8 mouse cellular contexts compared by ENCODE assay signal in the genomic region with DNA sequence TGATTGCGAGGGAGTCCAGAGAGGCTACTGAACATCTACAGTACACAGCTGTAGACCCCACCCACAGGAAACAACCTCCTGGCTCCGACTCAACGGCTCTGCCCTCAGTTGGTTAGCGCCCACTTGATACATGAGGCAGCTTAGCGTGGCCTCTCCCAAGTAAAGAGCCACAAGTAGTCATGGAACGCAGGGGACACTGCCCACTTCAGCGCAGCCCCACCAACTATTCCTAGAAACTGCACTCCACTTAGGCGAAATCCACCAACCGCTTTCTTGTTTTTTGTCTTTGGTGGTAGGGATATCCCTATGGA. TPM values are rescaled to one million over a fixed set of nuclear protein-coding genes. Genes with fewer than 3 reads are reported as not detected.
DNase-seq lines count a peak whose midpoint lies in the region; ATAC-seq and TF ChIP-seq lines count a peak whose summit lies in the region.

No protein-coding gene starts in this region.

- 19% methylated on average over 9 of the region's 9 CpGs for WGBS in heart, postnatal 0 days
- 25% methylated on average over 9 of the region's 9 CpGs for WGBS in limb, embryonic 13.5 days
- 37% methylated on average over 9 of the region's 9 CpGs for WGBS in midbrain, embryonic 14.5 days

- TF ChIP-seq CTCF in C2C12 (IDR thresholded peaks at IDR 0.05; ENCODE audit: control insufficient read depth, insufficient read depth, insufficient read length) = no peak
- no peak for TF ChIP-seq CTCF in heart, postnatal 0 days (IDR thresholded peaks at IDR 0.05; ENCODE audit: low read depth)

- H3K4me1 ChIP-seq in heart, postnatal 0 days (ENCODE audit: control insufficient read depth, insufficient read depth) = peaks cover 16% of the 10 kb centered on the region; the same call in 1 of the 2 replicates
- H3K4me1 ChIP-seq in limb, embryonic 13.5 days = peaks cover 29% of the 10 kb centered on the region
- peaks cover 18% of the 10 kb centered on the region for H3K4me1 ChIP-seq in midbrain, embryonic 14.5 days (ENCODE audit: control insufficient read depth, insufficient read depth, low read length)

- H3K9ac ChIP-seq in heart, postnatal 0 days (replicated peaks; ENCODE audit: low read depth, low read length) = peak overlapping the region; percentile 75; the same call in 1 of the 2 replicates
- peak overlapping the region; percentile 89 for H3K9ac ChIP-seq in limb, embryonic 13.5 days
- H3K9ac ChIP-seq in midbrain, embryonic 14.5 days (replicated peaks; ENCODE audit: low read length) = peak overlapping the region; percentile 85

- peak overlapping the region; percentile 86 for H3K4me3 ChIP-seq in C2C12 (ENCODE audit: insufficient read depth, poor library complexity, severe bottlenecking)
- H3K4me3 ChIP-seq in heart, postnatal 0 days (ENCODE audit: low read depth, low read length) = peak overlapping the region; percentile 78
- peak overlapping the region; percentile 83 for H3K4me3 ChIP-seq in limb, embryonic 13.5 days
- H3K4me3 ChIP-seq in midbrain, embryonic 14.5 days (replicated peaks; ENCODE audit: low read depth, low read length) = peak overlapping the region; percentile 74

- H3K27me3 ChIP-seq in C2C12 (ENCODE audit: control insufficient read depth, insufficient read depth, insufficient read length) = no peaks in the 10 kb centered on the region
- H3K27me3 ChIP-seq in heart, postnatal 0 days (ENCODE audit: control insufficient read depth, insufficient read depth, low read length) = no peaks in the 10 kb centered on the region
- no peaks in the 10 kb centered on the region for H3K27me3 ChIP-seq in limb, embryonic 13.5 days
- H3K27me3 ChIP-seq in midbrain, embryonic 14.5 days (ENCODE audit: control insufficient read depth, insufficient read depth, low read length) = no peaks in the 10 kb centered on the region

- peak overlapping the region; percentile 75; the same call in 1 of the 2 replicates for H3K27ac ChIP-seq in heart, postnatal 0 days (ENCODE audit: low read depth)
- H3K27ac ChIP-seq in limb, embryonic 13.5 days = 0 out of 2 replicates have a peak overlapping the region, but pooled peaks have one; percentile 61
- H3K27ac ChIP-seq in midbrain, embryonic 14.5 days (replicated peaks; ENCODE audit: low read depth, low read length) = no peak overlapping the region

- peak overlapping the region; percentile 94 for H3K4me2 ChIP-seq in heart, postnatal 0 days (ENCODE audit: low read depth, low read length)
- peak overlapping the region; percentile 97 for H3K4me2 ChIP-seq in limb, embryonic 13.5 days (replicated peaks)
- peak overlapping the region; percentile 99 for H3K4me2 ChIP-seq in midbrain, embryonic 14.5 days (ENCODE audit: low read length)

- no peak for ATAC-seq in heart, postnatal 0 days (ENCODE audit: insufficient read depth, low read depth)
- ATAC-seq in limb, embryonic 13.5 days (ENCODE audit: low FRiP score, low read depth) = no peak
- no peak for ATAC-seq in midbrain, embryonic 14.5 days (ENCODE audit: low FRiP score, low TSS enrichment)

- peaks cover 56% of the 10 kb centered on the region for H3K79me2 ChIP-seq in C2C12 (ENCODE audit: control insufficient read depth, insufficient read depth)

- peak; percentile 57 for DNase-seq in c-Kit-negative CD71-positive TER-119-positive erythroid progenitor cells, embryonic 14.5 days (ENCODE audit: low read depth, low spot score)
- peak; percentile 39 for DNase-seq in heart, postnatal 0 days (ENCODE audit: low spot score)
- no peak for DNase-seq in midbrain, embryonic 14.5 days
- DNase-seq in thymus, postnatal 4 days = peak; percentile 66
- no peak for DNase-seq in c-Kit-positive CD71-positive TER-119-positive erythroid progenitor cells, embryonic 14.5 days (ENCODE audit: low spot score)
- no peak for DNase-seq in embryo, embryonic 10.5 days (ENCODE audit: low spot score)

- peaks cover 27% of the 10 kb centered on the region for H3K79me3 ChIP-seq in C2C12 (ENCODE audit: low read depth)

- no peak for TF ChIP-seq EP300 in heart, postnatal 0 days (IDR thresholded peaks at IDR 0.05; ENCODE audit: low read depth)

- peaks cover 29% of the 10 kb centered on the region for H3K36me3 ChIP-seq in C2C12 (ENCODE audit: control insufficient read depth, insufficient read depth)
- peaks cover 22% of the 10 kb centered on the region for H3K36me3 ChIP-seq in heart, postnatal 0 days (replicated peaks; ENCODE audit: control insufficient read depth, insufficient read depth, low read length)
- peaks cover 26% of the 10 kb centered on the region for H3K36me3 ChIP-seq in limb, embryonic 13.5 days
- 0 out of 2 replicates have a peak, but pooled peaks cover 6% of the 10 kb centered on the region for H3K36me3 ChIP-seq in midbrain, embryonic 14.5 days (ENCODE audit: control insufficient read depth, insufficient read depth, low read length)

- H3ac ChIP-seq in C2C12 (ENCODE audit: control insufficient read depth, insufficient read length, low read depth) = peak overlapping the region; percentile 23

- no peaks in the 10 kb centered on the region for H3K9me3 ChIP-seq in heart, postnatal 0 days (replicated peaks; ENCODE audit: control insufficient read depth, low read length)
- no peaks in the 10 kb centered on the region for H3K9me3 ChIP-seq in limb, embryonic 13.5 days
- H3K9me3 ChIP-seq in midbrain, embryonic 14.5 days (ENCODE audit: control insufficient read depth, low read length) = no peaks in the 10 kb centered on the region

TF ChIP-seq in C2C12, 6 proteins besides CTCF, POLR2A, EP300 and RAD21:
- TF ChIP-seq CEBPB (IDR thresholded peaks at IDR 0.05; ENCODE audit: low read depth) (no peak), MAX (IDR thresholded peaks at IDR 0.05) (peak; percentile 42)

RNA-seq across cellular contexts. Expression of gene Tpcn1, which starts 0.9 kb away (rescaled TPM):
- 34.6 TPM for polyA plus RNA-seq in C2C12 (2012; fragmentation: generic; extraction: Trizol)
- total RNA-seq in heart, postnatal 0 days (2014; rRNA removed; ENCODE audit: low replicate concordance) = 15.8 and 27.6 TPM in 2 replicates
- 11.5 and 11.7 TPM in 2 replicates for polyA plus RNA-seq in heart, postnatal 0 days (2015; fragmentation: Nextera tagmentation; extraction: Ambion mirVana)
- polyA plus RNA-seq in limb, embryonic 13.5 days (2015; fragmentation: Nextera tagmentation; extraction: Ambion mirVana) = 23.7 and 24.0 TPM in 2 replicates
- polyA plus RNA-seq in midbrain, embryonic 14.5 days (2014; fragmentation: Nextera tagmentation; extraction: Ambion mirVana) = 10.4 and 12.2 TPM in 2 replicates

RNA-seq across cellular contexts. Expression of gene Iqcd, which starts 1.2 kb away (rescaled TPM):
- 0.33 TPM for polyA plus RNA-seq in C2C12 (2012; fragmentation: generic; extraction: Trizol)
- total RNA-seq in heart, postnatal 0 days (2014; rRNA removed; ENCODE audit: low replicate concordance) = not detected in 2 replicates
- polyA plus RNA-seq in heart, postnatal 0 days (2015; fragmentation: Nextera tagmentation; extraction: Ambion mirVana) = 0.14 and 0.18 TPM in 2 replicates
- polyA plus RNA-seq in limb, embryonic 13.5 days (2015; fragmentation: Nextera tagmentation; extraction: Ambion mirVana) = 0.68 and 0.69 TPM in 2 replicates
- 1.4 and 1.7 TPM in 2 replicates for polyA plus RNA-seq in midbrain, embryonic 14.5 days (2014; fragmentation: Nextera tagmentation; extraction: Ambion mirVana)

RNA-seq across cellular contexts. Expression of gene Rita1, which starts 24.8 kb away (rescaled TPM):
- 17.2 TPM for polyA plus RNA-seq in C2C12 (2012; fragmentation: generic; extraction: Trizol)
- total RNA-seq in heart, postnatal 0 days (2014; rRNA removed; ENCODE audit: low replicate concordance) = 20.2 and 24.5 TPM in 2 replicates
- polyA plus RNA-seq in heart, postnatal 0 days (2015; fragmentation: Nextera tagmentation; extraction: Ambion mirVana) = 15.7 and 16.3 TPM in 2 replicates
- 15.6 and 17.9 TPM in 2 replicates for polyA plus RNA-seq in limb, embryonic 13.5 days (2015; fragmentation: Nextera tagmentation; extraction: Ambion mirVana)
- polyA plus RNA-seq in midbrain, embryonic 14.5 days (2014; fragmentation: Nextera tagmentation; extraction: Ambion mirVana) = 20.6 and 25.5 TPM in 2 replicates

RNA-seq across cellular contexts. Expression of gene Ddx54, which starts 25.0 kb away (rescaled TPM):
- polyA plus RNA-seq in C2C12 (2012; fragmentation: generic; extraction: Trizol) = 50.2 TPM
- total RNA-seq in heart, postnatal 0 days (2014; rRNA removed; ENCODE audit: low replicate concordance) = 23.0 and 24.1 TPM in 2 replicates
- polyA plus RNA-seq in heart, postnatal 0 days (2015; fragmentation: Nextera tagmentation; extraction: Ambion mirVana) = 17.1 and 18.2 TPM in 2 replicates
- 46.5 and 47.2 TPM in 2 replicates for polyA plus RNA-seq in limb, embryonic 13.5 days (2015; fragmentation: Nextera tagmentation; extraction: Ambion mirVana)
- polyA plus RNA-seq in midbrain, embryonic 14.5 days (2014; fragmentation: Nextera tagmentation; extraction: Ambion mirVana) = 29.4 and 31.9 TPM in 2 replicates

RNA-seq across cellular contexts. Expression of gene Cfap73, which starts 46.5 kb away (rescaled TPM):
- not detected for polyA plus RNA-seq in C2C12 (2012; fragmentation: generic; extraction: Trizol)
- total RNA-seq in heart, postnatal 0 days (2014; rRNA removed; ENCODE audit: low replicate concordance) = not detected in 2 replicates
- polyA plus RNA-seq in heart, postnatal 0 days (2015; fragmentation: Nextera tagmentation; extraction: Ambion mirVana) = not detected in 2 replicates
- not detected in 2 replicates for polyA plus RNA-seq in limb, embryonic 13.5 days (2015; fragmentation: Nextera tagmentation; extraction: Ambion mirVana)
- polyA plus RNA-seq in midbrain, embryonic 14.5 days (2014; fragmentation: Nextera tagmentation; extraction: Ambion mirVana) = 0.32 TPM in 1 of 2 replicates, not detected in the other

Comparison
In these comparisons a context has a peak if more than half of its experiments do, and no peak if none do; other contexts are left out.
1. DNase-seq: peak in c-Kit-negative CD71-positive TER-119-positive erythroid progenitor cells, embryonic 14.5 days (single experiment), heart, postnatal 0 days (single experiment) and thymus, postnatal 4 days (single experiment); none in midbrain, embryonic 14.5 days (single experiment), c-Kit-positive CD71-positive TER-119-positive erythroid progenitor cells, embryonic 14.5 days (single experiment) and embryo, embryonic 10.5 days (single experiment).
2. Peak in every context shown above with its lines, with median percentiles within 50 percentile points of each other: H3K4me3 ChIP-seq, H3K4me2 ChIP-seq and H3K9ac ChIP-seq.